Mouse (Mus musculus): ENCODE measurements around the gene Fars2.

- TF ChIP-seq EP300 (IDR thresholded peaks at IDR 0.05; ENCODE audit: low read depth): no peak
- no peak for TF ChIP-seq CTCF (IDR thresholded peaks at IDR 0.05; ENCODE audit: low read depth)
Measured at GRCm38 (mm10) chr13:36416546-36416945, 299.3 kb downstream of the Fars2 start.

Data from liver, postnatal 0 days (tissue).